Mouse (Mus musculus) testis, adult 2 months (tissue): Measurements from ENCODE around the gene P4hb.

Experiments
- CTCF ChIP-seq: fragments of 200-500 bp; IDR thresholded peaks from 2 replicates; pipeline ENCODE4 v1.5.1; 2012; ENCODE audit warnings: low read depth, mild to moderate bottlenecking, inconsistent platforms, low read length, moderate library complexity; ENCODE audit not compliant: control insufficient read depth, insufficient read depth, insufficient replicate concordance
- POLR2A ChIP-seq: fragments of 200-500 bp; IDR thresholded peaks from 2 replicates; pipeline ENCODE4 v1.6.1; 2012; ENCODE audit warnings: low read depth, mild to moderate bottlenecking, inconsistent platforms, low read length, moderate library complexity; ENCODE audit not compliant: control insufficient read depth

DNA sequence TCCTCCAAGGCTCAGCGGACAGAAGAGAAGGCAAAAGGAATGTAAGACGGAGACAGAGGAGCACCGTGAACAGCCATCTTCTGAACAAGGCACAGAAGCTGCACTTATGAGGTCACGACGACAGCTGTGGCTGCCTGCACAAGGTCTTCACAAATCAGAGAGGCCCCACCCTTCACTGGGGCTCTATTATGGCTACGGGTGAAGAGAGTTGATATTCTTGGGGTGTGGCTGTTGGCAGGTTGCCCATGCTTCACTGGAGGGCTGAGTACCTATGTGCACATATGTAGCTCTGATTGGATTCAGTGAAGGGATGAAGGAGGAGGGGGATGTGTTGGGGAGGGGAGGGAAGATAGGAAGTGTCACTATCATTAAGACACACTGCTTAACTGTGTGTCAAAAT lies 54.5 kb downstream of the P4hb start:
- TF ChIP-seq POLR2A (no peak), CTCF (no peak)
